In the genomic region with DNA sequence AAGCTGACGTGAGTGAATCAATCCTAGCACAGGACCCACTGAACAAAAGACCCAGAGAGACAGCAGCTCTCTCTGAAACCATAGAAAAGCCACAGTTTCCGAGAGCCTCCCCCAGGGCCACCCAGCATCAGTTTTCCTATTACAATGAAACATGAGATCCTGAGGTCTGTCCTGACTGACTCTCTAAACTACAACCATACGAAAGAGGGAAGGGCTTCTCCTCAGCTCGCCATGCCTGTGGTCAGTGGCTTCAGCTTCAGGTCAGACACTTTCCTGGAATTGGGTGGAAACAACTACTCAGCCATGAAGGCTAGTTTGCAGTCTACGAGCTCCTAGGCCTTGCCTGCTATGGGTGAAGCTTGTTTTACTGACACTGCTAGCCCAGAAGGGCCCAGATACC, we compare ENCODE assay signal across 15 mouse cellular contexts.
DNase-seq lines count a peak whose midpoint lies in the region; ATAC-seq and TF ChIP-seq lines count a peak whose summit lies in the region.
"Had no signal": no experiment of that assay in that cellular context is flagged by ENCODE, and none has a peak within 500 bp of the region (broad histone marks: within the 10 kb centered on the region; RNA-seq: fewer than 3 reads in every experiment).

No protein-coding gene starts in this region.

- H3K4me3 ChIP-seq in hindbrain, embryonic 10.5 days: no peak overlapping the region
- H3K4me3 ChIP-seq in hindbrain, embryonic 11.5 days (ENCODE audit: low read depth, low read length): no peak overlapping the region
- H3K4me3 ChIP-seq in midbrain, embryonic 10.5 days: no peak overlapping the region
- H3K4me3 ChIP-seq in midbrain, embryonic 14.5 days (replicated peaks; ENCODE audit: low read depth, low read length): no peak overlapping the region
- no peak overlapping the region for H3K4me3 ChIP-seq in olfactory bulb, adult 2 months (ENCODE audit: insufficient read depth, low read depth, low read length)
- no peak overlapping the region for H3K4me3 ChIP-seq in liver, postnatal 0 days (ENCODE audit: low read depth, low read length)
- H3K4me3 ChIP-seq: forebrain, embryonic 15.5 days; midbrain, embryonic 15.5 days had no signal

- no peak for TF ChIP-seq EP300 in liver, postnatal 0 days (IDR thresholded peaks at IDR 0.05; ENCODE audit: low read depth)

- H3K27ac ChIP-seq in hindbrain, embryonic 10.5 days: no peak overlapping the region
- no peak overlapping the region for H3K27ac ChIP-seq in hindbrain, embryonic 11.5 days (ENCODE audit: low read depth, low read length)
- peak overlapping the region; percentile 10; the same call in 1 of the 2 replicates for H3K27ac ChIP-seq in midbrain, embryonic 10.5 days (replicated peaks)
- no peak overlapping the region for H3K27ac ChIP-seq in midbrain, embryonic 14.5 days (replicated peaks; ENCODE audit: low read depth, low read length)
- peak overlapping the region; percentile 94 for H3K27ac ChIP-seq in olfactory bulb, adult 2 months (ENCODE audit: insufficient read depth, low read depth, low read length)
- H3K27ac ChIP-seq in liver, postnatal 0 days (ENCODE audit: low read depth): no peak overlapping the region
- H3K27ac ChIP-seq: forebrain, embryonic 15.5 days; midbrain, embryonic 15.5 days had no signal

- no peak overlapping the region for H3K4me2 ChIP-seq in hindbrain, embryonic 11.5 days (replicated peaks; ENCODE audit: low read depth, low read length)
- H3K4me2 ChIP-seq in midbrain, embryonic 14.5 days (ENCODE audit: low read length): no peak overlapping the region
- H3K4me2 ChIP-seq in liver, postnatal 0 days (ENCODE audit: low read depth, low read length): no peak overlapping the region
- H3K4me2 ChIP-seq: forebrain, embryonic 15.5 days; midbrain, embryonic 15.5 days had no signal

- peaks cover 21% of the 10 kb centered on the region for H3K4me1 ChIP-seq in hindbrain, embryonic 10.5 days (replicated peaks)
- H3K4me1 ChIP-seq in hindbrain, embryonic 11.5 days (replicated peaks; ENCODE audit: control insufficient read depth, insufficient read depth, low read length): no peaks in the 10 kb centered on the region
- peaks cover 13% of the 10 kb centered on the region for H3K4me1 ChIP-seq in midbrain, embryonic 10.5 days
- no peaks in the 10 kb centered on the region for H3K4me1 ChIP-seq in midbrain, embryonic 14.5 days (ENCODE audit: control insufficient read depth, insufficient read depth, low read length)
- H3K4me1 ChIP-seq in olfactory bulb, adult 2 months (ENCODE audit: control insufficient read depth, insufficient read depth, low read length): peaks cover 36% of the 10 kb centered on the region
- peaks cover 6% of the 10 kb centered on the region for H3K4me1 ChIP-seq in liver, postnatal 0 days (ENCODE audit: insufficient read depth)
- H3K4me1 ChIP-seq: forebrain, embryonic 15.5 days; midbrain, embryonic 15.5 days had no signal

- peak; percentile 12 for DNase-seq in hindbrain, embryonic 10.5 days (ENCODE audit: low spot score)
- no peak for DNase-seq in hindbrain, embryonic 11.5 days (ENCODE audit: low spot score)
- no peak for DNase-seq in midbrain, embryonic 10.5 days (ENCODE audit: low spot score)
- no peak for DNase-seq in midbrain, embryonic 14.5 days
- DNase-seq in fibroblast of lung, adult 2 months (ENCODE audit: low read depth): peak; percentile 30
- no peak for DNase-seq in liver, postnatal 0 days
- DNase-seq in right cerebral cortex, adult 18-20 months: no peak
- DNase-seq: adrenal gland, postnatal 14 days; cerebellum, adult 8-10 months; heart, adult 11 months; kidney, postnatal 25 days; lung, postnatal 36 days had no signal

- no peaks in the 10 kb centered on the region for H3K9me3 ChIP-seq in hindbrain, embryonic 10.5 days
- no peaks in the 10 kb centered on the region for H3K9me3 ChIP-seq in hindbrain, embryonic 11.5 days (ENCODE audit: control insufficient read depth, low read length)
- H3K9me3 ChIP-seq in midbrain, embryonic 10.5 days (replicated peaks): no peaks in the 10 kb centered on the region
- H3K9me3 ChIP-seq in midbrain, embryonic 14.5 days (ENCODE audit: control insufficient read depth, low read length): no peaks in the 10 kb centered on the region
- no peaks in the 10 kb centered on the region for H3K9me3 ChIP-seq in liver, postnatal 0 days (ENCODE audit: low read length)
- H3K9me3 ChIP-seq: forebrain, embryonic 15.5 days; midbrain, embryonic 15.5 days had no signal

- H3K9ac ChIP-seq in hindbrain, embryonic 11.5 days (ENCODE audit: low read depth, low read length): no peak overlapping the region
- no peak overlapping the region for H3K9ac ChIP-seq in midbrain, embryonic 14.5 days (replicated peaks; ENCODE audit: low read length)
- no peak overlapping the region for H3K9ac ChIP-seq in liver, postnatal 0 days (replicated peaks)
- H3K9ac ChIP-seq: forebrain, embryonic 15.5 days; midbrain, embryonic 15.5 days had no signal

- no peak for ATAC-seq in hindbrain, embryonic 11.5 days (ENCODE audit: low FRiP score)
- ATAC-seq in midbrain, embryonic 14.5 days (ENCODE audit: low FRiP score, low TSS enrichment): no peak
- ATAC-seq in liver, postnatal 0 days: no peak
- ATAC-seq: forebrain, embryonic 15.5 days; midbrain, embryonic 15.5 days had no signal

- no peak for TF ChIP-seq CTCF in olfactory bulb, adult 2 months (IDR thresholded peaks at IDR 0.05; ENCODE audit: insufficient read depth, low read depth, low read length)
- no peak for TF ChIP-seq CTCF in liver, postnatal 0 days (IDR thresholded peaks at IDR 0.05; ENCODE audit: low read depth)

- WGBS in hindbrain, embryonic 10.5 days: 41% methylated on average over 5 of the region's 5 CpGs
- 48% methylated on average over 5 of the region's 5 CpGs for WGBS in hindbrain, embryonic 11.5 days
- 59% methylated on average over 5 of the region's 5 CpGs for WGBS in midbrain, embryonic 10.5 days
- 55% methylated on average over 5 of the region's 5 CpGs for WGBS in midbrain, embryonic 14.5 days
- 87% methylated on average over 5 of the region's 5 CpGs for WGBS in olfactory bulb, adult 2 months
- WGBS in liver, postnatal 0 days (ENCODE audit: insufficient replicate concordance): 62% methylated on average over 5 of the region's 5 CpGs

- no peak for TF ChIP-seq POLR2A in olfactory bulb, adult 2 months (IDR thresholded peaks at IDR 0.05; ENCODE audit: insufficient read depth, low read depth, low read length)

- H3K27me3 ChIP-seq in hindbrain, embryonic 10.5 days (ENCODE audit: insufficient read depth, poor library complexity, severe bottlenecking): no peaks in the 10 kb centered on the region
- no peaks in the 10 kb centered on the region for H3K27me3 ChIP-seq in hindbrain, embryonic 11.5 days (ENCODE audit: control insufficient read depth, insufficient read depth, low read length)
- no peaks in the 10 kb centered on the region for H3K27me3 ChIP-seq in midbrain, embryonic 10.5 days (ENCODE audit: low read depth, poor library complexity, severe bottlenecking)
- no peaks in the 10 kb centered on the region for H3K27me3 ChIP-seq in midbrain, embryonic 14.5 days (ENCODE audit: control insufficient read depth, insufficient read depth, low read length)
- no peaks in the 10 kb centered on the region for H3K27me3 ChIP-seq in liver, postnatal 0 days (ENCODE audit: insufficient read depth, low read length)
- H3K27me3 ChIP-seq: forebrain, embryonic 15.5 days; midbrain, embryonic 15.5 days had no signal

- no peaks in the 10 kb centered on the region for H3K36me3 ChIP-seq in hindbrain, embryonic 10.5 days
- no peaks in the 10 kb centered on the region for H3K36me3 ChIP-seq in hindbrain, embryonic 11.5 days (ENCODE audit: control insufficient read depth, insufficient read depth, low read length)
- H3K36me3 ChIP-seq in midbrain, embryonic 10.5 days: no peaks in the 10 kb centered on the region
- H3K36me3 ChIP-seq in midbrain, embryonic 14.5 days (ENCODE audit: control insufficient read depth, insufficient read depth, low read length): no peaks in the 10 kb centered on the region
- H3K36me3 ChIP-seq in liver, postnatal 0 days (replicated peaks; ENCODE audit: insufficient read depth, low read length): no peaks in the 10 kb centered on the region
- H3K36me3 ChIP-seq: forebrain, embryonic 15.5 days; midbrain, embryonic 15.5 days had no signal

Comparison
In these comparisons a context has a peak if more than half of its experiments do, and no peak if none do; other contexts are left out.
1. DNase-seq: peak in hindbrain, embryonic 10.5 days (single experiment) and fibroblast of lung, adult 2 months (single experiment); none in hindbrain, embryonic 11.5 days (single experiment), midbrain, embryonic 10.5 days (single experiment), midbrain, embryonic 14.5 days (single experiment), liver, postnatal 0 days (single experiment) and right cerebral cortex, adult 18-20 months (single experiment).
2. H3K27ac ChIP-seq: peak in midbrain, embryonic 10.5 days (single experiment) and olfactory bulb, adult 2 months (single experiment); none in hindbrain, embryonic 10.5 days (single experiment), hindbrain, embryonic 11.5 days (single experiment), midbrain, embryonic 14.5 days (single experiment) and liver, postnatal 0 days (single experiment).